ENCODE assay signal across 8 mouse cellular contexts in the genomic region with DNA sequence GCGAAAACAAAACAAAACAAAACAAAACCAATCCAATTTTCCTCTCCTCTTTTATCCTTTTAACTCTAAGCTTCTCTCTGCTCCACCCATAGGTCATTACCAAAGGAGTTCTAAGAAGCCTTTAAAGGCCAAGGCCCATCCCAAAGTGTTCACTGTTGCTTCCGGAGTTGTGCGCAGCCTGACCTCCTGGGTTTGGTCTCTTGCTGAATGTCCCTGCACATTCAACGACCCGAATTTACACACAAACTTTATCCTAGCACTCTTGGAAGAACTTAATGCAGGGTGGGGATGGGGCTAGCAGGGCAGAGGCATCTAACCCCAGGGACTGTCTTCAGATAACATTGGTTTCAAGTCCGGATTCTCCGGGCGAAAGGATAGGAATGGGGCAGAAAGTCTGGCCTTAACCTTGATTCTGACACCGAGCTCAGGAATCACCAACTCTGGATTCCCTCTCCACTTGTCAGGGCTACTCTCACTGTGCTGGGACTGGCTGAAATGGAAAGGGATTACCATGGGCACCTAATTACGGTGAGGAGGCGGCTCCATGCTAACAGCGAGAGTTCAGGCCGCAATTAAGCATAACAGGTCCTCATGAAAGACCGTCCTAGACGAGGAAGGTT. TPM values are rescaled to one million over a fixed set of nuclear protein-coding genes. Genes with fewer than 3 reads are reported as not detected.
DNase-seq lines count a peak whose midpoint lies in the region; ATAC-seq and TF ChIP-seq lines count a peak whose summit lies in the region.

No protein-coding gene starts in this region.

- peak overlapping the region; percentile 79 for H3K4me3 ChIP-seq in neural tube, embryonic 11.5 days (ENCODE audit: low read depth, low read length)
- H3K4me3 ChIP-seq in embryonic facial prominence, embryonic 13.5 days: peak overlapping the region; percentile 79
- H3K4me3 ChIP-seq in hindbrain, postnatal 0 days (ENCODE audit: low read length): peak overlapping the region; percentile 53
- H3K4me3 ChIP-seq in lung, embryonic 15.5 days: peak overlapping the region; percentile 83

- H3K27me3 ChIP-seq in neural tube, embryonic 11.5 days (ENCODE audit: control insufficient read depth, insufficient read depth, low read length): no peaks in the 10 kb centered on the region
- H3K27me3 ChIP-seq in embryonic facial prominence, embryonic 13.5 days: no peaks in the 10 kb centered on the region
- H3K27me3 ChIP-seq in hindbrain, postnatal 0 days (ENCODE audit: insufficient read depth, low read length): no peaks in the 10 kb centered on the region
- no peaks in the 10 kb centered on the region for H3K27me3 ChIP-seq in lung, embryonic 15.5 days

- TF ChIP-seq CTCF in hindbrain, postnatal 0 days (IDR thresholded peaks at IDR 0.05; ENCODE audit: low read depth): no peak

- no peaks in the 10 kb centered on the region for H3K9me3 ChIP-seq in neural tube, embryonic 11.5 days (ENCODE audit: control insufficient read depth, low read length)
- H3K9me3 ChIP-seq in embryonic facial prominence, embryonic 13.5 days: no peaks in the 10 kb centered on the region
- no peaks in the 10 kb centered on the region for H3K9me3 ChIP-seq in hindbrain, postnatal 0 days (ENCODE audit: low read length)
- no peaks in the 10 kb centered on the region for H3K9me3 ChIP-seq in lung, embryonic 15.5 days

- H3K9ac ChIP-seq in neural tube, embryonic 11.5 days (ENCODE audit: low read length): peak overlapping the region; percentile 75
- H3K9ac ChIP-seq in embryonic facial prominence, embryonic 13.5 days: peak overlapping the region; percentile 83
- H3K9ac ChIP-seq in hindbrain, postnatal 0 days (replicated peaks; ENCODE audit: low read length): peak overlapping the region; percentile 64
- peak overlapping the region; percentile 74 for H3K9ac ChIP-seq in lung, embryonic 15.5 days

- H3K4me2 ChIP-seq in neural tube, embryonic 11.5 days (ENCODE audit: low read depth): peak overlapping the region; percentile 78
- peak overlapping the region; percentile 89 for H3K4me2 ChIP-seq in embryonic facial prominence, embryonic 13.5 days
- H3K4me2 ChIP-seq in hindbrain, postnatal 0 days (ENCODE audit: low read depth, low read length): peak overlapping the region; percentile 76
- peak overlapping the region; percentile 66 for H3K4me2 ChIP-seq in lung, embryonic 15.5 days

- no peak; the same call in 1 of the 2 replicates for ATAC-seq in neural tube, embryonic 11.5 days (ENCODE audit: insufficient read depth, low FRiP score, low TSS enrichment)
- ATAC-seq in embryonic facial prominence, embryonic 13.5 days (ENCODE audit: insufficient number of reproducible peaks, insufficient read depth, low FRiP score, low TSS enrichment, low read depth): peak; percentile 18
- no peak; the same call in none of the 2 replicates for ATAC-seq in hindbrain, postnatal 0 days
- no peak for ATAC-seq in lung, embryonic 15.5 days (ENCODE audit: borderline replicate concordance, extremely low read depth, low FRiP score, low TSS enrichment)

- peaks cover 13% of the 10 kb centered on the region for H3K4me1 ChIP-seq in neural tube, embryonic 11.5 days (ENCODE audit: control insufficient read depth, insufficient read depth, low read length)
- peaks cover 25% of the 10 kb centered on the region for H3K4me1 ChIP-seq in embryonic facial prominence, embryonic 13.5 days
- H3K4me1 ChIP-seq in hindbrain, postnatal 0 days (ENCODE audit: insufficient read depth, low read length): peaks cover 17% of the 10 kb centered on the region
- peaks cover 28% of the 10 kb centered on the region for H3K4me1 ChIP-seq in lung, embryonic 15.5 days

- H3K27ac ChIP-seq in neural tube, embryonic 11.5 days (ENCODE audit: low read depth, low read length): peak overlapping the region; percentile 80
- H3K27ac ChIP-seq in embryonic facial prominence, embryonic 13.5 days: peak overlapping the region; percentile 97
- H3K27ac ChIP-seq in hindbrain, postnatal 0 days: peak overlapping the region; percentile 91
- peak overlapping the region; percentile 92 for H3K27ac ChIP-seq in lung, embryonic 15.5 days

- 19% methylated on average over 15 of the region's 15 CpGs for WGBS in neural tube, embryonic 11.5 days
- WGBS in embryonic facial prominence, embryonic 13.5 days: 23% methylated on average over 15 of the region's 15 CpGs
- 20% methylated on average over 15 of the region's 15 CpGs for WGBS in hindbrain, postnatal 0 days
- WGBS in lung, embryonic 15.5 days: 13% methylated on average over 15 of the region's 15 CpGs

- H3K36me3 ChIP-seq in neural tube, embryonic 11.5 days (ENCODE audit: control insufficient read depth, insufficient read depth, low read length): no peaks in the 10 kb centered on the region; the same call in 1 of the 2 replicates
- peaks cover 14% of the 10 kb centered on the region for H3K36me3 ChIP-seq in embryonic facial prominence, embryonic 13.5 days
- H3K36me3 ChIP-seq in hindbrain, postnatal 0 days (ENCODE audit: insufficient read depth, low read length): peaks cover 14% of the 10 kb centered on the region; the same call in 1 of the 2 replicates
- peaks cover 8% of the 10 kb centered on the region; the same call in 1 of the 2 replicates for H3K36me3 ChIP-seq in lung, embryonic 15.5 days

- no peak for DNase-seq in neural tube, embryonic 11.5 days (ENCODE audit: low spot score)
- DNase-seq in neural tube, embryonic 10.5 days (ENCODE audit: extremely low spot score, low spot score): no peak
- DNase-seq in hindbrain, postnatal 0 days (ENCODE audit: low spot score): no peak
- DNase-seq in testis, postnatal 10 days (ENCODE audit: low spot score): peak; percentile 51
- DNase-seq in right cerebral cortex, adult 18-20 months: no peak
- DNase-seq in cerebellum, adult 9-11 months: no peak

RNA-seq across cellular contexts. Expression of gene Map2k7, which starts 0.6 kb away (rescaled TPM):
- polyA plus RNA-seq in neural tube, embryonic 11.5 days (2014; fragmentation: Nextera tagmentation; extraction: Ambion mirVana): 23.0 and 23.4 TPM in 2 replicates
- polyA plus RNA-seq in embryonic facial prominence, embryonic 13.5 days (2015; fragmentation: Nextera tagmentation; extraction: Ambion mirVana): 29.8 and 34.0 TPM in 2 replicates
- total RNA-seq in hindbrain, postnatal 0 days (2014; rRNA removed): 30.8 and 39.7 TPM in 2 replicates
- 24.7 and 27.7 TPM in 2 replicates for polyA plus RNA-seq in hindbrain, postnatal 0 days (2015; fragmentation: Nextera tagmentation; extraction: Ambion mirVana)
- polyA plus RNA-seq in lung, embryonic 15.5 days (2015; fragmentation: Nextera tagmentation; extraction: Ambion mirVana): 29.6 and 31.3 TPM in 2 replicates

RNA-seq across cellular contexts. Expression of gene Gm49320, which starts 0.7 kb away (rescaled TPM):
- 0.43 and 0.70 TPM in 2 replicates for polyA plus RNA-seq in neural tube, embryonic 11.5 days (2014; fragmentation: Nextera tagmentation; extraction: Ambion mirVana)
- polyA plus RNA-seq in embryonic facial prominence, embryonic 13.5 days (2015; fragmentation: Nextera tagmentation; extraction: Ambion mirVana): 1.8 and 2.0 TPM in 2 replicates
- not detected in 2 replicates for total RNA-seq in hindbrain, postnatal 0 days (2014; rRNA removed)
- polyA plus RNA-seq in hindbrain, postnatal 0 days (2015; fragmentation: Nextera tagmentation; extraction: Ambion mirVana): 0.25 and 0.74 TPM in 2 replicates
- polyA plus RNA-seq in lung, embryonic 15.5 days (2015; fragmentation: Nextera tagmentation; extraction: Ambion mirVana): 1.4 and 1.5 TPM in 2 replicates

RNA-seq across cellular contexts. Expression of gene Tgfbr3l, which starts 10.1 kb away (rescaled TPM):
- 2.1 and 2.3 TPM in 2 replicates for polyA plus RNA-seq in neural tube, embryonic 11.5 days (2014; fragmentation: Nextera tagmentation; extraction: Ambion mirVana)
- polyA plus RNA-seq in embryonic facial prominence, embryonic 13.5 days (2015; fragmentation: Nextera tagmentation; extraction: Ambion mirVana): 4.6 and 7.3 TPM in 2 replicates
- 9.0 and 15.5 TPM in 2 replicates for total RNA-seq in hindbrain, postnatal 0 days (2014; rRNA removed)
- polyA plus RNA-seq in hindbrain, postnatal 0 days (2015; fragmentation: Nextera tagmentation; extraction: Ambion mirVana): 3.7 TPM in 2 replicates
- polyA plus RNA-seq in lung, embryonic 15.5 days (2015; fragmentation: Nextera tagmentation; extraction: Ambion mirVana): 2.5 and 3.4 TPM in 2 replicates

RNA-seq across cellular contexts. Expression of gene Lrrc8e, which starts 11.3 kb away (rescaled TPM):
- 0.05 TPM in 1 of 2 replicates, not detected in the other for polyA plus RNA-seq in neural tube, embryonic 11.5 days (2014; fragmentation: Nextera tagmentation; extraction: Ambion mirVana)
- 1.8 and 2.5 TPM in 2 replicates for polyA plus RNA-seq in embryonic facial prominence, embryonic 13.5 days (2015; fragmentation: Nextera tagmentation; extraction: Ambion mirVana)
- not detected in 2 replicates for total RNA-seq in hindbrain, postnatal 0 days (2014; rRNA removed)
- not detected in 2 replicates for polyA plus RNA-seq in hindbrain, postnatal 0 days (2015; fragmentation: Nextera tagmentation; extraction: Ambion mirVana)
- polyA plus RNA-seq in lung, embryonic 15.5 days (2015; fragmentation: Nextera tagmentation; extraction: Ambion mirVana): 3.8 and 4.2 TPM in 2 replicates

RNA-seq across cellular contexts. Expression of gene Snapc2, which starts 15.0 kb away (rescaled TPM):
- 61.4 and 68.6 TPM in 2 replicates for polyA plus RNA-seq in neural tube, embryonic 11.5 days (2014; fragmentation: Nextera tagmentation; extraction: Ambion mirVana)
- 56.1 and 65.7 TPM in 2 replicates for polyA plus RNA-seq in embryonic facial prominence, embryonic 13.5 days (2015; fragmentation: Nextera tagmentation; extraction: Ambion mirVana)
- 89.6 and 91.3 TPM in 2 replicates for total RNA-seq in hindbrain, postnatal 0 days (2014; rRNA removed)
- polyA plus RNA-seq in hindbrain, postnatal 0 days (2015; fragmentation: Nextera tagmentation; extraction: Ambion mirVana): 63.4 and 65.3 TPM in 2 replicates
- polyA plus RNA-seq in lung, embryonic 15.5 days (2015; fragmentation: Nextera tagmentation; extraction: Ambion mirVana): 60.8 and 61.6 TPM in 2 replicates
